Mouse (Mus musculus) spleen, adult 2 months (tissue): ENCODE data around the gene 4930442H23Rik.

Source experiments
- CTCF ChIP-seq: fragments of 200-500 bp; IDR thresholded peaks from 2 replicates; pipeline ENCODE4 v1.5.1; 2011; ENCODE audit warnings: mild to moderate bottlenecking, inconsistent platforms; ENCODE audit not compliant: insufficient read depth, insufficient read length, insufficient replicate concordance; ENCODE audit errors: extremely low read depth
- POLR2A ChIP-seq: fragments of 200-500 bp; IDR thresholded peaks from 2 replicates; pipeline ENCODE4 v1.6.1; 2011; ENCODE audit warnings: low read depth, low read length, inconsistent platforms

DNA sequence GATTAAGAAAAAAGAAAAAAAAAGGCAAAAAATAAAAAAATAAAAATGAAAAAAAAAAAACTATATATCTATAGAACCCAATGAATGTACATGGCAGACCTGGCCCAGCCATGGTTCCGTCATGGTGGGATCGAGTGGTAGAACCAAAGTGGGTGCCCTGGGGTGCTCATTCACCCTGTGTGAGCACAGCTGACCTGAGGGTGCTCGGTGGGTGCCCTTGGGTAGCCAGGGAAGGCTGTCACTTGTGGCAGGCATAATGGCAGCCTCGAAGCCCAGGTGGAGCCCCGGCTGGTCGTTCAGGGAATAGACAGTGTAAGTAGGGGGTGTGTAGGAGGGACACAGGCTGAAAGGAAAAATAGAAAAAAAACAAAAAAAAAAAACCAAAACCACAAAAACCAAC is 32.4 kb downstream of the 4930442H23Rik start:
- TF ChIP-seq CTCF (no peak), POLR2A (no peak)
